Mouse (Mus musculus) embryonic facial prominence, embryonic 13.5 days (tissue): ENCODE measurements around the gene Pom121. TPM values are rescaled to one million over a fixed set of nuclear protein-coding genes. Genes with fewer than 3 reads are reported as not detected.
A peak's percentile ranks its signal among the peaks of the same experiment; 100 is the strongest.

Experiments used
- ATAC-seq: fragments of 200-750 bp; cut with Nextera tagmentation; 2 replicates; pipeline ENCODE4 v1.8.0; 2017; ENCODE audit warnings: low read depth; ENCODE audit not compliant: insufficient number of reproducible peaks, insufficient read depth, low FRiP score, low TSS enrichment
- H3K27ac ChIP-seq: fragments of 300-500 bp; sonication (generic); 2 replicates; pipeline ENCODE4 v1.5.1; 2015; ENCODE audit warnings: moderate library complexity, mild to moderate bottlenecking, inconsistent platforms
- H3K27me3 ChIP-seq: fragments of 300-500 bp; sonication (generic); 2 replicates; pipeline ENCODE4 v1.6.1; 2015; ENCODE audit warnings: mild to moderate bottlenecking, inconsistent platforms
- H3K36me3 ChIP-seq: fragments of 300-500 bp; sonication (generic); 2 replicates; pipeline ENCODE4 v1.6.1; 2015; ENCODE audit warnings: mild to moderate bottlenecking, inconsistent platforms
- H3K4me1 ChIP-seq: fragments of 300-500 bp; sonication (generic); 2 replicates; pipeline ENCODE4 v1.6.1; 2015; ENCODE audit warnings: inconsistent platforms
- H3K4me2 ChIP-seq: fragments of 300-500 bp; sonication (generic); 2 replicates; pipeline ENCODE4 v1.6.1; 2015; ENCODE audit warnings: moderate library complexity, mild to moderate bottlenecking, inconsistent platforms
- H3K4me3 ChIP-seq: fragments of 300-500 bp; sonication (generic); 2 replicates; pipeline ENCODE4 v1.5.1; 2015; ENCODE audit warnings: mild to moderate bottlenecking, inconsistent platforms
- H3K9ac ChIP-seq: fragments of 300-500 bp; sonication (generic); 2 replicates; pipeline ENCODE4 v1.6.1; 2015; ENCODE audit warnings: mild to moderate bottlenecking, inconsistent platforms
- H3K9me3 ChIP-seq: fragments of 300-500 bp; sonication (generic); 2 replicates; pipeline ENCODE4 v1.6.1; 2016; ENCODE audit warnings: inconsistent platforms
- WGBS: fragments of 180-500 bp; shearing (Covaris S2); methylation state at CpG from one replicate; pipeline ENCODE4 v1.1.7; 2015; ENCODE audit warnings: mixed read lengths; 5-methylcytosine and 5-hydroxymethylcytosine counted together
- polyA plus RNA-seq: library from polyadenylated mRNA; unstranded; fragments of >200 nt; fragmentation: Nextera tagmentation; extraction: Ambion mirVana; gene quantifications from 2 replicates; pipeline ENCODE4 v1.2.1, GENCODE M21; 2015

Pom121 gene
- polyA plus RNA-seq, 1 experiment from 2014 or later = 17.0 TPM

DNA sequence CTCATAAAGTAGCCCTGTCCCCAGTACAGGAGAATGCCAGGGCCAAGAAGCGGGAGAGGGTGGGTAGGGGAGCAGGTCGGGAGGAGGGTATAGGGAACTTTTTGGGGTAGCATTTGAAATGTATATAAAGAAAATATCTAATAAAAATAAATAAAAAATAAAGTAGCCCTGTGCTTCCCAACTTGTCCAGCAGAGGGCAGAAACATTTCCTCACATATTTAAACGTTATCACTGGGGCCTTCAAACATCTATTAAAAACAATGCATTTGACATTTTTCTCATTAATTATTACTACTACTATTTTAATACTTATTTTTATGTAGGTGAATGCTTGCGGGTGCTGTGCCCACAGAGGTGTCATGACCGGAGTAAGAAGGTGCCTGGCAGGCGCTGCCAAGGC lies 26.5 kb downstream of the Pom121 start:
- Histone ChIP-seq H3K9ac (no peak overlapping the region), H3K4me1 (peaks cover 11% of the 10 kb centered on the region), H3K4me3 (no peak overlapping the region), H3K36me3 (peaks cover 17% of the 10 kb centered on the region), H3K4me2 (no peak overlapping the region), H3K27ac (no peak overlapping the region), H3K9me3 (no peaks in the 10 kb centered on the region), H3K27me3 (no peaks in the 10 kb centered on the region)
- WGBS = 52% methylated on average over 6 of the region's 6 CpGs
- ATAC-seq = no peak

DNA sequence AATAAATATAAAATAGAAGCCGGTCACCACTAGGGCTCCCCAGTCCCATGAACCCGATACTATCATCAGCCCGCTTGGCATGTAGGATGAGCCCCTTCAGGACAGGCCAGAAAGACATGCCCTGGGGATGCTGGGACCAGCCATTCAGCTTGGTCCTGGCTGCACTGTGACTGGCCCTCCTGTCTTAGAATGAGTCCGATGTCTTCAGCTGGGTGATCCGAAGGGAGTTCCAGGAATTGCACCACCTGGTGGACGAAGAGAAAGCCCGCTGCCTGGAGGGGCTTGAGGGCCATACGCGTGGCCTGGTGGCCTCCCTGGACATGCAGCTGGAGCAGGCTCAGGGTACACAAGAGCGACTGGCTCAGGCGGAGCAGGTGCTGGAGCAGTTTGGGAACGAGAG lies 30.8 kb downstream of the Pom121 start:
- 0 out of 2 replicates have a peak, but pooled peaks cover 3% of the 10 kb centered on the region for H3K9me3 ChIP-seq
- no peaks in the 10 kb centered on the region for H3K36me3 ChIP-seq
- no peak for ATAC-seq
- 28% methylated on average over 12 of the region's 12 CpGs for WGBS
- H3K4me2 ChIP-seq = no peak overlapping the region
- no peak overlapping the region for H3K27ac ChIP-seq
- H3K27me3 ChIP-seq = no peaks in the 10 kb centered on the region
- H3K4me1 ChIP-seq = no peaks in the 10 kb centered on the region
- H3K9ac ChIP-seq = no peak overlapping the region
- no peak overlapping the region for H3K4me3 ChIP-seq

- Histone ChIP-seq H3K9ac (no peak overlapping the region), H3K27ac (no peak overlapping the region), H3K36me3 (no peaks in the 10 kb centered on the region), H3K9me3 (peaks cover 4% of the 10 kb centered on the region; the same call in 1 of the 2 replicates), H3K4me2 (no peak overlapping the region), H3K27me3 (no peaks in the 10 kb centered on the region), H3K4me1 (no peaks in the 10 kb centered on the region), H3K4me3 (no peak overlapping the region)
- WGBS = 84% methylated on average over 3 of the region's 3 CpGs
- no peak for ATAC-seq
Observed at GRCm38 (mm10) chr5:135362572-135362971, 31.8 kb downstream of the Pom121 start.

DNA sequence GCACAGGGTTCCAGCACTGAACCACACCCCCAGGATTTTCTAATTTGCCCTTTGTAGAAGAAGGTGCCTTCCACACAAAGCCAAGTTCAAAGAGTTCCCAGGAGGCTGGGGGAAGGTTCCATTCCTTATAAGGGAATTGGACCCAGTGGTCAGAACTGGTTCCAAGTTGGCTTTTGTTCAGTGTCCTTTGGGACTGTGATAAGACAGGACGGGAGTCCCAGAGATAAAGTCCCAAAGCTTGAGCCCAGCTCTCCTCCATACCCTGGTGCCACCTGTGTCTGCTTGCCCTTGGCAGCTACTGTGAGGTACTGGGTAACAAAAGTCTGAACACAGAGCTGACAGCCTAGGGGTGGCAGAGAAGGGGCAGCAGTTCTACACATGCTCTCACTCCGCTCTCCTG lies 34.6 kb downstream of the Pom121 start:
- no peak for ATAC-seq

DNA sequence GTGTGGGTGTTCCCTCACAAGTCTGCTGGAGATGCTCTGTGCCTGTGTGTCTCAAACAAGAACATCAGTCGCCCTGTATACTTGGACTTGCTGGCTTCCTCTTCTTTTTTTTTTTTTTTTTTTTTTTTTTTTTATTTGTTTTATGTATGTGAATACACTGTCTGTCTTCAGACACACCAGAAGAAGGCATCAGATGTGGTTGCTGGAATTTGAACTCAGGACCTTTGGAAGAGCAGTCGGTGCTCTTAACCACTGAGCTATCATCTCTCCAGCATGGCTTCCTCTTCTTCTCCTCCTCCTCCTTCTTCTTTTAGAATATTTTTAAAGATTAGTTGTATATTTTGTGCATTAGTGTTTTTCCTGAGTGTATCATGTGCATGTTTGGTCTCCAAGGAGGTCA lies 36.8 kb downstream of the Pom121 start:
- 90% methylated on average over 2 of the region's 2 CpGs for WGBS
- H3K9ac ChIP-seq = no peak overlapping the region
- no peak overlapping the region for H3K27ac ChIP-seq
- H3K4me3 ChIP-seq = no peak overlapping the region
- no peaks in the 10 kb centered on the region for H3K36me3 ChIP-seq
- no peaks in the 10 kb centered on the region for H3K4me1 ChIP-seq
- no peak overlapping the region for H3K4me2 ChIP-seq
- peaks cover 6% of the 10 kb centered on the region; the same call in 1 of the 2 replicates for H3K9me3 ChIP-seq
- ATAC-seq = 0 out of 2 replicates have a peak, but pooled peaks have one; percentile 78
- peaks cover 19% of the 10 kb centered on the region for H3K27me3 ChIP-seq

More for the DNA sequence above, 34.6 kb downstream of the Pom121 start:
- Histone ChIP-seq H3K27ac (no peak overlapping the region), H3K36me3 (no peaks in the 10 kb centered on the region), H3K4me3 (no peak overlapping the region), H3K4me1 (no peaks in the 10 kb centered on the region), H3K9me3 (peaks cover 6% of the 10 kb centered on the region; the same call in 1 of the 2 replicates), H3K4me2 (no peak overlapping the region), H3K27me3 (no peaks in the 10 kb centered on the region), H3K9ac (no peak overlapping the region)
- WGBS = 95% methylated on average over 2 of the region's 2 CpGs

DNA sequence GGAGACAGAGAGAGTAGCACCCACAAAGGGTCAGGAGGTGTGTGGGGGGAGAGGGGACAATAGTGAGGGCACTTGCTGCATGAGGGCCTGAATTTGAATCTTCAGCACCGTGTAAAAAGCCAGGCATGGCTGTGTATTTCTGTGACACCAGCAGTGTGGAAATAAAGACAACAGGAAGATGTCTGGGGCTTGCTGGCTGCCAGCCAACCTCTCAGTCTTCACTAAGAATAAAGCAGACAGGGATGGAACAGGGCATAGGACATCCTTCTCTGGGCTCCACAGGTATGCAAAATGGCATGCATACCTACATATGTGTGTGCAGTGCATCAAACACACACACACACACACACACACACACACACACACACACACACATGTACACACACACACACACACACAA lies 38.3 kb downstream of the Pom121 start:
- H3K9me3 ChIP-seq = peaks cover 6% of the 10 kb centered on the region; the same call in 1 of the 2 replicates
- no peaks in the 10 kb centered on the region for H3K36me3 ChIP-seq
- H3K27me3 ChIP-seq = peaks cover 20% of the 10 kb centered on the region
- H3K4me3 ChIP-seq = no peak overlapping the region
- H3K4me1 ChIP-seq = no peaks in the 10 kb centered on the region
- WGBS = 68% methylated on average over 1 of the region's 1 CpGs
- H3K27ac ChIP-seq = no peak overlapping the region
- no peak for ATAC-seq
- H3K4me2 ChIP-seq = no peak overlapping the region
- no peak overlapping the region for H3K9ac ChIP-seq

- 18% methylated on average over 20 of the region's 20 CpGs for WGBS
- Histone ChIP-seq H3K36me3 (no peaks in the 10 kb centered on the region), H3K27ac (no peak overlapping the region), H3K9me3 (peaks cover 16% of the 10 kb centered on the region), H3K4me1 (no peaks in the 10 kb centered on the region), H3K27me3 (peaks cover 20% of the 10 kb centered on the region), H3K4me3 (no peak overlapping the region), H3K9ac (no peak overlapping the region), H3K4me2 (no peak overlapping the region)
- no peak for ATAC-seq
Observed at GRCm38 (mm10) chr5:135353564-135353963, 40.8 kb downstream of the Pom121 start.

- Histone ChIP-seq H3K27ac (no peak within 1 kb of the TSS), H3K4me2 (no peak within 1 kb of the TSS), H3K9me3 (peaks cover 16% of the 10 kb centered on the region), H3K4me1 (no peaks in the 10 kb centered on the region), H3K27me3 (peaks cover 20% of the 10 kb centered on the region), H3K36me3 (no peaks in the 10 kb centered on the region), H3K4me3 (no peak within 1 kb of the TSS), H3K9ac (no peak within 1 kb of the TSS)
- ATAC-seq = no peak
- 54% methylated on average over 9 of the region's 9 CpGs for WGBS
Observed at GRCm38 (mm10) chr5:135352995-135353394, 41.4 kb downstream of the Pom121 start, which contains the start of gene Trim50. Gene Trim50 (plus strand): TSS chr5:135353295.

DNA sequence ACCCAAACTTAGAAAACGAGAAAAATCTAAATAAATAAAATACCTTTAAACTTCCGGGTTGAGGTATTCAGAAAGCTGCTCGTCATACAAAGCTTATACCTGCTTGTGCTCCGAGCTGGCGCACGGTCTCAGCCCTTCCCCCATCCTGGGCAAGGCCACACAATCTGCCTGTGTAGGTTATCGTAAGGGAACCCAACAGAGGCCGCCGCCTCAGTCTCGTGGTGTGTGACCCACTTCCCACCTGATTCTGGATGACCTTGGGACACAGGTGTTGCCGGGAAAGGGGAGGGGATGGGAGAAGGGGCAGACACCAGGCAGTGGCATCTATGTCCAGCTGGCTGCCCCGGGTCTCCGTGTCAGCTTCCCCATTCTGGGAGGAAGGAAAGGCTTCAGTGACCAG lies 42.7 kb downstream of the Pom121 start:
- no peak overlapping the region for H3K27ac ChIP-seq
- no peak overlapping the region for H3K4me3 ChIP-seq
- no peaks in the 10 kb centered on the region for H3K4me1 ChIP-seq
- no peak overlapping the region for H3K9ac ChIP-seq
- no peak overlapping the region for H3K4me2 ChIP-seq
- peaks cover 13% of the 10 kb centered on the region for H3K9me3 ChIP-seq
- H3K27me3 ChIP-seq = peaks cover 20% of the 10 kb centered on the region
- ATAC-seq = no peak
- H3K36me3 ChIP-seq = no peaks in the 10 kb centered on the region
- 85% methylated on average over 13 of the region's 13 CpGs for WGBS

- H3K9me3 ChIP-seq = peaks cover 13% of the 10 kb centered on the region
- H3K4me3 ChIP-seq = no peak within 1 kb of the TSS
- no peaks in the 10 kb centered on the region for H3K4me1 ChIP-seq
- H3K27me3 ChIP-seq = peaks cover 20% of the 10 kb centered on the region
- no peak within 1 kb of the TSS for H3K27ac ChIP-seq
- H3K36me3 ChIP-seq = no peaks in the 10 kb centered on the region
- H3K4me2 ChIP-seq = no peak within 1 kb of the TSS
- 87% methylated on average over 35 of the region's 35 CpGs for whole genome bisulfite sequencing
- ATAC-seq = no peak
- no peak within 1 kb of the TSS for H3K9ac ChIP-seq
Observed at GRCm38 (mm10) chr5:135349862-135350261, 44.5 kb downstream of the Pom121 start, which contains the start of gene Fkbp6. Gene Fkbp6 (minus strand): TSS chr5:135350044.

DNA sequence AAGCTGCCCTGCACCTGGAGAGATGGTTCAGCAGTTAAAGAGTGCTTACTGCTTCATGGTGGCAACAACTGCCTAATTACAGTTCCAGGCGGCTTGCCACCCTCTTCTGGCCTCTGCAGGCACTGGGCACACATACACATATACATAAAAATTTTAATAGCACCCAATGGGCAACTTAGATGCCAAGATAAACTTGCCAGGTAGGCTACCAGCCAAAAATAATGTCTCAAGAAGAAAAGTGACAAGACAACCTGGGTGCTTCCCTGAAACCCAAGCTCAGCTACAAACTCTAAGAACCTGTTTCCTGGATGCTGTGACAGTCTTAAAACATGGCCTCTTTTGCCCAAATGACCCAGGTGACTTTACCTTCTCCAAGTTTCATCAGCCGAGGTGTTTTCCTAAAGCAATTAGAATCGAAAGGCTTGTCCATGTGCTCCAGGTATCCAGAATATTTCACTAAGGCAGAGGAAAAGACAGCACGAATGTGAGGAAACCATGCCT lies 46.8 kb downstream of the Pom121 start:
- no peak overlapping the region for H3K4me2 ChIP-seq
- no peaks in the 10 kb centered on the region for H3K4me1 ChIP-seq
- no peak overlapping the region for H3K4me3 ChIP-seq
- H3K9me3 ChIP-seq = peaks cover 13% of the 10 kb centered on the region
- no peak overlapping the region for H3K27ac ChIP-seq
- 58% methylated on average over 4 of the region's 4 CpGs for WGBS
- no peak for ATAC-seq
- H3K9ac ChIP-seq = no peak overlapping the region
- H3K27me3 ChIP-seq = peaks cover under 1% of the 10 kb centered on the region
- no peaks in the 10 kb centered on the region for H3K36me3 ChIP-seq

- no peaks in the 10 kb centered on the region for H3K36me3 ChIP-seq
- 9% methylated on average over 1 of the region's 1 CpGs for WGBS
- no peak overlapping the region for H3K4me2 ChIP-seq
- H3K27me3 ChIP-seq = no peaks in the 10 kb centered on the region
- H3K27ac ChIP-seq = no peak overlapping the region
- no peaks in the 10 kb centered on the region for H3K4me1 ChIP-seq
- no peak for ATAC-seq
- no peak overlapping the region for H3K9ac ChIP-seq
- H3K4me3 ChIP-seq = no peak overlapping the region
- H3K9me3 ChIP-seq = peaks cover 13% of the 10 kb centered on the region
Observed at GRCm38 (mm10) chr5:135346430-135346829, 47.9 kb downstream of the Pom121 start.
